Mouse (Mus musculus) cerebellum, adult 8-10 months (tissue): ENCODE results near the gene Abhd14b.

ENCODE experiments used
- DNase-seq: peaks from one replicate; pipeline ENCODE4 v3.0.0; 2022

Abhd14b gene

DNA sequence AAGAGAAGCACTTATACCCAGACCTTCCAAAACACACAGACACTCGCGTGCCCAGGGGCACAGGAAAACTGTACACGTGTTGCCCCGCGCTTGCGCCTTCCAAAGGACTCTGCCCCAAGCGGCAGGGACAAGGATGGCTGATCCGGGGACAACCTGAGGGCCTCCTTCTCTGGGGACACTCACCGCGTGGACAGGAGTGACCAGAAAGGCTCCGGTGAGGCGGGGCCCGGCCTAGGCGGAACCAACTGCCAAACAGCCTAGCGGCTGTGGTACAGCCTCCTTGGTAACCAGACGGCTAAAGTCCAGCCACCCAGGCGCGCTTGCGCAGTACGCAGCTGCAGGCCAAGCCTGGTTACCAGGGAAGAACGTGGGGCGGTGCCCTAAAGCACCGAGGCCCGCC lies at the start of gene Abhd14b, which contains the start of gene Abhd14a:
Gene Abhd14b (plus strand): TSS at position 112 of the 400 bp plus-strand sequence.
Gene Abhd14a (minus strand): TSS at position 331 of the 400 bp plus-strand sequence.
- peak; percentile 94 for DNase-seq

DNA sequence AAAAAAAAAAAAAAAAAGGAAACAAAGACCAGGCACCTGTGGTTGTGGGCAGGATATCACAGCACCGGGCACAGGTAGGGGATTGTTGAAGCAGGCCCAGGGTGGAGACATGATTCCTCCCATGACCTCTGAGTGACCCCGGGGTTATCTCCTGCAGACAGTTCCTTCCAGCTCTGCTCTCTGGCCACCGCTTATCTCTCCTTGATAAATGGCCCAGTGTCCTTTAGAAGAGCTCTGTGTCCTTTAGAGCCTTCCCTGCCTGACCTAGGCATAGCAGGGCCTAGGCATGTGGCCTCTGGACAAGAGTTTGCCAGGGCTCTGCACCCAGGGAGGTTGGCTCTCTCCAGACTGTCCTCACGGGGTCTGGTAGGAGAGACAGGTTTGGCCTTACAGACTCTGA lies 49.5 kb upstream of the Abhd14b start:
- no peak for DNase-seq

DNA sequence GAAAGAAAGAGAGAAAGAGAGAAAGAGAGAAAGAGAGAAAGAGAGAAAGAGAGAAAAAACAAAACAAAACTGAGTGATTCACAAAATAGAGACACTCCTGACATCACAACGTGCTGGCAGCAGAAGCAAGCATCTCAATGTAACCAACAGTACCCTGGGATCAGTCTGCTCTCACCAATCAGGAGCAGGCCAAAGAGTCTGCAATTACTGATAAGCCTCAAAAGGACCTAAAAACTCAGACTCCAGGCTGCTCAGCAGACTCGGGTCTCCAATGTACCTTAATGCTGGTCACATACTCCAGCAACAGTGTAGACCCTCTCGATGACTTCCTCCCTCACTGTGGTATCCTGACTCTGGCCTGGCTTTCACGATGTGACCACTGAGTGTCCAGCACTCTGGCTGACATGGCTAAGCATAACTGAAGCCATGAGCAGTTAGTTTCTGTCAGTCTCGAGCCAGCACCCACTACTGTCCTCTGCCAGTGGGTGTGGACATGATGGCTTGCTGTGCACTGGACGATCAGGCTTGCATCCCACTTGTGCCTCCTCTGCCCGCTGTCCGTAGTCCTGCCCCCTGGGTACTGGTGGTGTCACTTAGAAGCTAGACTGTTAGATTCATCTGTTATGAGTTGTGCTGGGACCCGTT lies 48.5 kb upstream of the Abhd14b start:
- no peak for DNase-seq

DNA sequence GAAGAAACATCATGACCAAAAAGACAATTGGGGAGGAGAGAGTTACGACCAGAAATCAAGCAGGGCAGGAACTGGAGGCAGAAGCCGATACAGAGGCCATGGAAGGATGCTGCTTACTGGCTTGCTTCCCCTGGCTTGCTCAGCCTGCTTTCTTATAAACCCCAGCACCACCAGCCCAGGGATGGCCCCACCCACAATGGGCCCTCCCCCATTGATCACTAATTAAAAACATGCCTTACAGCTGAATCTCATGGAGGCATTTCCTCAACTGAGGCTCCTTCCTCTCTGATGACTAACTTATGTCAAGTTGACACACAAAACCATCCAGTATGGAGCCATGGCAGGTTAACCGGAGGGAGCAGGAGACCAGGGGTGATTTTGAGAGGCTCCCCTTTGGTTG lies 47.5 kb upstream of the Abhd14b start:
- no peak for DNase-seq

DNA sequence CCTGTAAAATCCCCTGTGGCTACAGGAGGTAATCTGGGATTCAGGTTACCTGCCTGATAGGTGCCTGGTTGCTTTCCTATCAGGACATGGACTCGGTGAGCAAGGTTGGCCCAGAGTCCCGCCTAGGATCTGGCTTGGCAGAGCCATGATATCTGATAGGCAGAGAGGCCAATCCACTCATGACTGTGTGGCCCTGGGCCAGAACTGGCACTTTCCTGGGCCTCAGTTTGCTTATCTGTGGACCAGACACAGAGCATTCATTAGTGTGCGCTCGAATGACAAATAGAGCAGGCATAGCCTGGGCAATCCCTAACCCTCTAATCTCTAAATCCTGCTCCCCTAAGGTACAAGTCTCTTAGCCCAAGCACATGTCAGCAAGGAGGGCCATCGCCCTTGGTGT lies 45.1 kb upstream of the Abhd14b start:
- DNase-seq: no peak

DNA sequence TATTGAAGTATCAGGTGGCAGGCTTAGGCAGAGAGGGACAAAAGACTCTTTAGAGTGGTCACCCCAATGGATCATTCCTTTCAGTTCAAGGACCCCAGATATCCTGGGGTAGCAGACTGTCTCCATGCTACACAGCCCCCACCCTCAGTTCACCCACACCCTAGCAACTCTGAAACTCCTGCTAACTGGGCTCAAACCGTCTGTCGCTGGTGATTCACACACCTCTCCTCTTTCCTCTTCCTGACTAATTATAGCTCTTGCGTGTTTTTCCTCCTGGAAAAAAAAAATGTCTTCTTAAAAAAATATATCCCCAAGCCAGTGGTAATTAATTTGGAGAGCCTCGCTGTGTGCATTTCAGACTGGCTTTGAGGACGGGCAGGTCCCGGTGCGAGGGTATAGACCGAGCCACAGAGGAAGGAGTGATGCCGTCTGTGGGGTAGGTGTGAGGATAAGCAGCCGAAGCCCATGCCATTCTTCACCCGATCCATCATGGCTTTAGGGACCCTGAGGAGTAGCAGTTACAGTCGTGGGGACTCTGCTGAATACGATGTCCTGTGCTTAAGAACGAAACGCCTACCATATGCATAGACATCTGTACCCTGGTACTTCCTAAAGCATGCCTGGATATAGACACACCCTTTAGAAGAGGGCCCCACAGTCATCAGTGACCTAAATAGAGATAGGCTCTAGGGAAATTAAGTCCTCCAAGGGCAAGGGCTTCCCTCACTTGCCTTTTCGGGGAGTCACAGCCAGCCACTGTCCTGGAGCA lies 44.5 kb upstream of the Abhd14b start:
- no peak for DNase-seq

DNA sequence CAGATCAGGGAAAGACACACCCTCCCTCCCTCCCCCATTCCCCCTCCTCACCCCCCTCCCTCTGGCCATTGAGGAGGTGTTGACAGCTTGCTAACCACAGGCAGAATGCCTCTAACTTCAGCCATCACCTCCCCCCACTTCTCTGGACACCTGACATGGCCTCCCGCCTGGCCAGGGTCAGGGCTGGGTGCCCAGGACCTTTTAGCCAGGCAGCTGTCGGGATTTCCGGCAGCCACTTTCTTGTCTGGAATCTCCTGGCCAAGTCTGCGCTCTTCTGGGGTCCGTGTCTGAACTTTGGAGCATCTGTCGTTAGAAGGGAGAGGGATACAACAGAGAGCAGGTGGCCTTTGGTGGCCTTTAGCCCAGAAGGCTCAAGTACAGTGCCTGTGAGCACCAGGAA lies 42.0 kb upstream of the Abhd14b start:
- no peak for DNase-seq

DNA sequence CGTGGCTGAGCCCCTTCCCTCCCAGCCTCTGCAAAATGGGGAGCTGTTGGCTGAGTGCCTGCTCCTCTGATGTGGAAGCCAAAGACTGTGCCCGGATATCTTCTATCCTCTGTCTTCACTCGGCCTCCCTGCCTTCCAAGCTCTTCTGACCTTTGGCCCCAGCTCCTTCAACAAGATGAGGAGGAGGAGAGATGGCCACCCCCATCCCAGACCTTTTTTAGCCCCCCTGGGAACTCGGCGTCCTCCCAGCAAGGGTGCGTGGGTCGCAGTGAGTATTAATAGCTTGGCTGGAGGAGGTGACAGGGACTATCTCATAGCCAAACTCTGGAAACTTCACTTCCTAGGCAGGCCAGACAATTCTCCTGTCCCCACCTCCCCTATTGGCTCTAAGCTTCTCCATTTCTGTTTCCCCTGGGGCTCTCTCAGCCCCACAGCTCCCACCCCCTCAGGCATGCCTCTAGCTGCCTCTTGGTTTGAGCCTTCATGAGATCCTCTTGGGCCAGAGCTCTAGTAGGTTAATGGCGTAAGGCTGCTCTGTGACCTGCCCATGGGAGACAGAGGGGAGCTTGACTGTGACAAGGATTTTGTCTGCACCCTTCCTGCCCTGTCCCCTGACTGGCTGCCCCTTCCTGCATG lies 40.7 kb upstream of the Abhd14b start:
- no peak for DNase-seq

DNA sequence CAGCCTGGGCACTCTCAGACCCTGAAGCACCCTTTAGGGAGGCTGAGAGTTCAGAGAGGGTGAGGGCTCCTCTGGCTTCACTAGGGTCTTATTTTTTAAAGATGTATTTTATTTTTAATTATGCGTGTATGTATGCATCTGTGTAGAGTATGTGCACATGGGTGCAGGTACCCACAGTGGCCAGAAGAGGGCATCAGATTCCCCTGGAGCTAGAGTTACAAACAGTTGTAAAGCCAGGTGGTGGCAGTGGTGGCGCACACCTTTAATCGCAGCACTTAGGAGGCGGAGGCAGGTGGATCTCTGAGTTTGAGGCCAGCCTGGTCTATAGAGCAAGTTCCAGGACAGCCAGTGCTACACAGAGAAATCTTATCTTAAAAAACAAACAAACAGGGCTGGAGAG lies 38.2 kb upstream of the Abhd14b start:
- DNase-seq: no peak

DNA sequence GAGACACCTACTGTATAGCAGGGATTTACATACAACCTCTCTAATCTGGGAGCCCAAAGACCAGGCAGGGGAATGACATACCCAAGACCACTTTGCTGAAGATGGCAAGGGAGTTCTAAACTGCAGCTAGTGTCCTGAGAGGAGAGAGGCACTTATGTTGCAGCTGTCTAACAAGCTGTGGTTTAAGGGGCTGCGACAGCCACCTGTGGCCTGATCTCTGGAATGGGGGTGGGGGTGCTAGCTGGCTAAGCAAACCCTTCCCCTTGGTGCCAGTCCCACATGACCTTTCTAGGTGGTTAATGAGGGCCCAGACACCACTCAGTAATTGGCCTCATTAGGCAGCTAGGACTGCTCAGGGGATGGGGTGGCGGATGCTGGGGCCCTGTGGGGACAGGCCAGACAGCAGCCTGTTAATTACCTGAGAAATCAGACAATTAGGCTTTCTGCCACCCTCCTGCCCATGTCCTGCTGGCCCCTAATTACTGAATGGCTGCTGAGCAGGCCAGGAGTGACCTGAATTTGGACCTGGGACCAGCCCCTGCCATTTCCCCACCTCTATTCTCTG lies 37.1 kb upstream of the Abhd14b start:
- no peak for DNase-seq

DNA sequence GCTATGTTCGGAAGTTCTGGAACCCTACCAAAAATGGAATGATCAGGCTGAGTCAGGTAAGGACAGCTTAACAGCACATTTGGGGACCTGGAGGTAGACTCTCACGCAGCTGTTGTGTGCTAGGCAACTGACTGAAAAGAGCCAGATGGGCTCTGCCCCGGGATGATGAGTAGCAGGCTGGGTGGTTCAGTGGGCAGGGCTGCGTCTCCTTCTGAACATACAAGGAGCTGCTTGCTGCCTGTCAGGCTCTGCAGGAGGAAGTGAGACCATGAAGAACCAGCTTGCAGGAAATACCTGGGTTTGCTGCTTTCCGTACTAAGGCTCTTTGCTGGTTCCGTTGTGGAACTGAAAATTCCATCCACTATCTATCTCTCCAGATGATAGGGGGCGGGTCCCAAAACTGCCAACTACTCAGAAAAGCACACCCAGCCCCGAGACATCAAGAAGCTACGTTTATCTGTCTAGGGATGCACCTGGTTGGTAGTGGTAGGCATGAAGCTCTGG lies 36.1 kb upstream of the Abhd14b start:
- no peak for DNase-seq

DNA sequence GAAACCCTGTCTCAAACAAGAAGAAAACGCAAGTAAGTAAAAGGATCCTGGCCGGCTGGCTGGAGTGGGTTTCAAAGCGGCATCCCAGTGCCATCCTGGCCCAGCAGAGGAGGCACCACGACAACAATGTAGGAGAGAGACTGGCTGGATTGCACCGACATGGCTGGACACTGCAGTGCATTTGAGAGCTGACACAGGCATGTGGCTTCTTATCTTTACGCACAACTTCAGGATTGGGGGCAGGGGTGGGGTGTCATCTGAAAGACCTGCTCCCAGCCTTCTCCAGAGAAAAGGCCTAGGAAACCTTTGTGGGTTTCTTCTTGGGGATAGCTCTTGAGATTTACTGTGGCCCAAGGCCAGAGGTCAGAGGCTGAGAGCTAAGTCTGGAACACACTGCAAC lies 35.5 kb upstream of the Abhd14b start:
- DNase-seq: no peak

DNA sequence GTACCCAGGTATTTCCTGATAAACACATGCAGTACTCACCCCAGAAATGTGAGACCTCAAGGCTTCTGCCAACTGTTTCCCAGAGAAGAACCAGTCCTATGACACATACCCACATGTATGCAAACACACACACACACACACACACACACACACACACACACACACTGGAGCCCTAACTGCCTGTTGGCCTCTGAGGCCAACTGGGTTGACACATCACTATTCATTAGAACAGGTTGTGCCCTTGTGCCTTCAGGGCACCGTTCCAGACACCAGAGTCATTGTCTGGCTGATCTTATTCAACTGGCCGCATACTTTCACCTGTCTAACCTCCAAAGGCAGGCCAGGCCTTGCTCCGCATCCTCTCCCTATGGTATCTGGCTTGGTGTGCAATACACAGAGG lies 35.0 kb upstream of the Abhd14b start:
- no peak for DNase-seq

DNA sequence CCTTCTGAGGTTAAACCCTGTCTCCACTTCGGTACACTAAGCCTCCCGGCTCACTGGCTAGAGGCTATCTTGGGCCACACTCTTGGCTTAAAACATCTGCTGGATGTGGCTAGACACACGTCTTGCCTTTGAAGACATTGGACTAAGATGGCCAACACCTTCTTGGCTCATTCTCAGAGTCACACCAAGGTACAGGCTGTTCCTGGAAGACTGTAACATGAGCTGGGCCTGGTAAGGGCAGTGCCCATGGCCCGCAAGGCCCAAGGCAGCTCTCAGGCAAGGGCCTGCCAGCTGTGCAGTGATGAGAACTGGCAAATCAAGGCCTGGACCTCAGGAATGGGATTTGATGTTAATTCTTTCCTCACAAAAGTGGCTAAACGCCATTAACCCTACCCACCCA lies 33.7 kb upstream of the Abhd14b start:
- no peak for DNase-seq

DNA sequence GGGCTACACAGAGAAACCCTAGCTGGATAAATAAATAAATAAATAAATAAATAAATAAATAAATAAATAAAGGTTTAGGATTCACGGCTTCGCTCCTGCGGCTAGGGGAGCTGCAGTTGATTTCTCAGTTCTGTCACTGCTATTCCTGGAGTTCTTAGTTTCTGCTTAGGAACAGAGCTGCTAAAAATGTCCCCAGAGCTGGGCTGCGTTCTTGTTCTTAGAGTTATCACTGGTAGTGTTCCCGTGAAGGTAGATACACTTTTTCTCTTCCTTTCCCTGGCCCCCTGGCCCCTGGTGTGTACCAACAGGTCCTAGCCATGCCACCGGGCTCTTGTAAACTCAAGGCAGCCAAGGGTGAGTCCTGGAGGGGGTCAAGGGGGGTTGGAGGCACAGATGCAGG lies 30.4 kb upstream of the Abhd14b start:
- DNase-seq: no peak

DNA sequence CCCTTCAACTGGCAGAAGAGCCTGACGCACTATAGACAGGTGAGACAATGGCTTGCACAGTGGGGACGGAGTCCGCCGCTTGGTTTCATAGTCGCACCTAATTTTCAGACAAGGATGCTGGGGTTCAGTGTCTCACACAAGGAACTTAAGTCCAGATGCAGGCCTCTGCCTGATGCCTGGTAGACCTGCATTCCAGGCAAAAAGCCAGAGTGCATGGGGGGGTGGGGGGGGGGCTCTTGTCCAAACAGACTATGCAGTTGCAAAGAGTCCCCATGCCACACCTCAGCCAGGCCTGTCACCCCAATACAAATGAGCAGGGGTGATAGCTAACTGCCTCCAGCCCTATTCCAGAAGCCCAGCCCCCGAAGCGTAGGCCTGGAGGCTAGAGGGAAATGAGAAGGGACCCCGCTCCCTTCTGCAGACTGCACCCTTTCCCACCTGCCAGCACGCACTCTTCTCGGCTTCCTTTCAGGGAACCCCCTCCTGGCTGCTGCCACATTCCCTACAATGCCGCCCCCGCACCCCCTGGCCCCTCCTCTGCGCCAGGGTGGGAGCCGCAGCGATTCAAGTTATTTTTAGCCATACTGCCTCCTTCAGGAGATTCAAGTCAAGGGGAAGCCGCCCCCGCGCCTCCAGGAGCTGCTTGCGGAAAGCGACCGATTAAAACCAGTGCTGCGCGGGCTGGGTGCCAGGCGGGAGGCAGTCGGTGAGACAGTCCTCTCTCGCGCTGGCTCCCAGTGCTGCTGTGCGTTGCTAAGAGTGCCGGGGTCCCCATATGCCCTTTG lies 29.2 kb upstream of the Abhd14b start:
- DNase-seq: peak; percentile 72

DNA sequence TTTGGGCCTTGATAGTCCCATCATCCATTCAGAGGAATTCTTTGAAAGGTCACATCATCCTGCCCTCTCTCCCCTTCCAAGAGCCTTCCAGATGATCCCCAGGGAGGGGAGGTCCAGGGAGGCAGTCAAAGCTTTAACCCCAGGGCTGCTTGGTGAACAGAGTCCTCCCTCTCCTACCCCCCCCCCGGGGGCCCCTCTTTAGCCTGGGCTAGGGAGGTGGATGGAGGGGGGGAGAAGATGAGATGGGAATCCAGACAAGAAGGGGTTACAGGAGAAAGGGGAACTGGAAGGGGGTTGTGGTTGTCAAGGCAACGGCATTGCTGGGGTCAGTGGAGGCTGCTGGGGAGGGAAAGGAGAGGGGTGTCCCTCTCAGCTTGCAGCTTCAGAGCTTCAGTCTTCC lies 26.7 kb upstream of the Abhd14b start:
- DNase-seq: no peak

DNA sequence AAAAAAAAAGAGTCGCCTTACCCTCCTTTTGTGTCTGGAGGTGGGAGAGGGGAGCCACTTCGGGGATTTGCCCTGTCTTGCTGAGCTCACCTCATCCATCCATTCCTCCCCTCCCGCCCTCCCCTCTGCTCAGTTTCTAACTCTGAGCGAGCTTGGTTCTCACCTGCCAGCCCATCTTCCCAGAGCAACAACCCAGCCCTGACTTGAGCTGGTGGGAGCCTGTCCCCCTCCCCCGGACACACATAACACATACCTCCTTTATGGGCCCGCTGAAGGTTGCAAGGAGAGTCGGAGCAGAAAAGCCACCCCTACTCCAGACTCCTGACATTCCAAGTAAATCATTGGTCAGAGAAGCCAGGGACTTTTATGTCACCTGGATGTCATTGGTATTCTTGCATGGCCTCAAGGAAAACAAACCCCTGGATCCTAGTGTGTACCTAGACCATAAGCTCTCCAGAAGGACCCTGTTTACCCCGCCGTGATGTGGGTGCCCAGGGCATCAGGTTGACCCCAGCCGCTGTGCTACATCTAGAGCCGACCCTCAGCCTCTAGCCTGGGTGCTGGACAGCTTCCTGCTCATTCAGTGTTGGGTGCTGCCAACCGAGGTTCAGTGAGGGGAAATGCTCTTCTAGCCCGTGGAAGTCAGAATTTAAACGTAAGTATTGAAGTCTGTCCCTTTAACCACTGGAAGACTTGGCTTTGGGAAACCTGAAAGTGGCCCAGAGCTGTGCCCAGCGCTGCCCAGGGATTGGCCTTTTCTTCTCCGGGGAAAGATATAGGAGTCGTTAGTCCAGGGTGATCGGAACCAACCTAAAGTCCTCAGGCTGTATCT lies 26.0 kb upstream of the Abhd14b start:
- no peak for DNase-seq

DNA sequence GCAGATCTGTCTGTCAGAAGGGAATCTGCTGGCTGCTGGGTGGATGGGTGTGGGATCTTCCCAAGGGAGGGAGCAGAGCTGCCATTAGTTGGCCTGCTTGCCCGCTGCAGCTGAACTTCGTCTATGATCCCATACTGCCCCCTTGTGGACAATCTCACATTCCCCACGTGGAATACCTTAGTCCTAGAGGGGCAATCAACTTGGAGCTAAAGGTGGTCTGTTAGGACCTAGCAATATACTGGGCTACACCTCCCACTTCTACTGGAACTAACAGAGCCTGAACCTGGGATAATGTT lies 25.4 kb upstream of the Abhd14b start:
- DNase-seq: peak; percentile 83

DNA sequence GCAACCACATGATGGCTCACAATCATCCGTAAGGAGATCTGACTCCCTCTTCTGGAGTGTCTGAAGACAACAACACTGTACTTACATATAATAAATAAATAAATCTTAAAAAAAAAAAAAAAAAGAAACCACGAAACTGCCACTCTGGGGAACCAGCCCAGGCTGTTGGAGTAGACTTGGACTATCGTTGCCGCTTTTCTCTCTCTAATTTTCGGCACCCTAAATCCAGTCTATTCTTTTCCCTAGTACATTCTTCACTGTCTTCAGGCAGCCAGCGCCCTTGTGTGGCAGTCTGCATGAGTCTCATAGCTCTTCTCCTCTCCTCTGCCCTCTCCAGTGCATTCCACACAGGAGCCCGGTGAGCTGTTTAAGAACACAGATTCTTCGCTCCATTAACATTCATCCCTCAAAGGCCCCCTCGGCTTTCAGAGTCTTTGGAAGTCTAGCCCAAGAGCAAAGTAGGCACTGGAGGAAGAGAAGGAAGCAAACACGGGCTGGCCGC lies 18.5 kb upstream of the Abhd14b start:
- DNase-seq: no peak

DNA sequence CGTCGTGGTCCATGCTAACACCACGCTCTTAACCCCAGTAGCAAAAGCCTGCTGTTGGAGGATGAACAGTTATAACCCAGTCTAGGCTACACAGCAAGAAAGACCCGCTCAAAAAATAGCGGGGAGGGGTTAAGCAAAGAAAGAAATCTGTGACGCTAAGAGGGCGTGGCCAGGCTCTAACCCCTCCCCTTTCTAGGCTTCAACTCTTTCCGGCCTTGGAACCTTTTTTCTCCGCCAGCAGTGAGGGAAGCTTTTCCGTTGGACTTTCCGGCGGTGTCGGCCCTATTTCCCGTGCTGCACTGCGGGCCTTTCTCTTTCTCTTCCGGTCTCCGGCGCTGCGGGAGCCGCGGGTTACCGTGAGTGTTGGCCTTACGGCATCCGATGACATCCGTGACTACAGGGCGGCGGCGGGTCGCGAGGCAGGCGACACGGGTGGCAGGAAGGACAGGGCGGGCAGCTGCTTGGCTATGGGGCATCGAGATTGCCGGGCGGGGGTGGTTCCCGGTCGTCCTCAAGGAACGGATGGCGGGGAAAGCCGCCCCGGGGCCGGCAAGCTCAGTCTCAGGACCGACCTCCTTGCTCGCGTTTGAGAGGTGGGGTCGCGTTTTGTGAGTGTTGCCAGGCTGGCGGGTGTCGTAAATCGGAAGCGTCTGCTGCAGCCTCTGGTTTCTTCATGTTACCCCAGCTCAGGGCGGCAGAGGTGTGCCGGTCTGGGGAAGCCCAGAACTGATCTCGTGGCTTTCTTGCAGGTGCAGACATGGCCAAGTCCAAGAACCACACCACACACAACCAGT lies 17.8 kb upstream of the Abhd14b start, which contains the start of gene Rpl29:
Gene Rpl29 (plus strand): TSS at position 234 of the 794 bp plus-strand sequence.
- peak; percentile 96 for DNase-seq
